23 mouse cellular contexts compared by ENCODE assay signal in genomic region chr12:40198019-40198418, GRCm38 (mm10). TPM values are rescaled to one million over a fixed set of nuclear protein-coding genes. Genes with fewer than 3 reads are reported as not detected.
A peak's percentile ranks its signal among the peaks of the same experiment; 100 is the strongest.
DNase-seq lines count a peak whose midpoint lies in the region; ATAC-seq and TF ChIP-seq lines count a peak whose summit lies in the region.
"Had no signal": no experiment of that assay in that cellular context is flagged by ENCODE, and none has a peak within 500 bp of the region (broad histone marks: within the 10 kb centered on the region; RNA-seq: fewer than 3 reads in every experiment).

No protein-coding gene starts in this region.

- H3K36me3 ChIP-seq in heart, embryonic 14.5 days (ENCODE audit: control insufficient read depth, insufficient read depth, low read length): peaks cover 24% of the 10 kb centered on the region

- peak overlapping the region; percentile 72 for H3K4me3 ChIP-seq in gastrocnemius, adult 2 months
- H3K4me3 ChIP-seq in heart, embryonic 14.5 days (ENCODE audit: control insufficient read depth in 1 of 2, insufficient read depth in 1 of 2, low read depth in 1 of 2, low read length in 2 of 2): peak overlapping the region; percentile 42 to 53
- H3K4me3 ChIP-seq: embryonic facial prominence, embryonic 15.5 days; hindbrain, embryonic 15.5 days; left cerebral cortex, adult 2 months; limb, embryonic 15.5 days; midbrain, embryonic 10.5 days had no signal

- peak overlapping the region; percentile 83 for H3K27ac ChIP-seq in gastrocnemius, adult 2 months
- H3K27ac ChIP-seq in heart, embryonic 14.5 days (replicated peaks in 1 of 2; ENCODE audit: control insufficient read depth in 1 of 2, insufficient read depth in 1 of 2, low read depth in 2 of 2, low read length in 2 of 2): peak overlapping the region; percentile 94 to 98
- H3K27ac ChIP-seq: embryonic facial prominence, embryonic 15.5 days; hindbrain, embryonic 15.5 days; kidney, postnatal 0 days; left cerebral cortex, adult 2 months; limb, embryonic 15.5 days; midbrain, embryonic 10.5 days had no signal

- ATAC-seq in heart, embryonic 14.5 days (ENCODE audit: insufficient number of reproducible peaks, insufficient read depth, low FRiP score, low read depth): no peak
- ATAC-seq: forebrain, embryonic 14.5 days; midbrain, embryonic 16.5 days had no signal

- no peaks in the 10 kb centered on the region for H3K9me3 ChIP-seq in heart, embryonic 14.5 days (ENCODE audit: control insufficient read depth, low read length)
- H3K9me3 ChIP-seq: embryonic facial prominence, embryonic 15.5 days; hindbrain, embryonic 15.5 days; limb, embryonic 15.5 days; midbrain, embryonic 10.5 days had no signal

- no peak for DNase-seq in gastrocnemius, adult 2 months
- no peak for DNase-seq in gastrocnemius, postnatal 4 days (ENCODE audit: low spot score in 2 of 2)
- DNase-seq in heart, adult 11 months: no peak
- DNase-seq in thymus, postnatal 14 days: peak; percentile 36
- no peak for DNase-seq in thymus, postnatal 0 days (ENCODE audit: low spot score)
- no peak for DNase-seq in left cerebral cortex, postnatal 4 days
- DNase-seq: cerebellum, adult 9-10 months; kidney, adult 2 months; layer of hippocampus, adult 9-11 months; lung, postnatal 10 days had no signal

- no peak for TF ChIP-seq CTCF in gastrocnemius, adult 2 months (IDR thresholded peaks at IDR 0.05)

- WGBS in heart, embryonic 14.5 days: 44% methylated on average over 5 of the region's 5 CpGs

- intact Hi-C loops in gastrocnemius, adult 2 months (cut with DNase I): no loop called here
- intact Hi-C loops in left cerebral cortex, postnatal 4 days (cut with DNase I): no loop called here

- H3K9ac ChIP-seq in heart, embryonic 14.5 days (ENCODE audit: low read length): peak overlapping the region; percentile 81
- H3K9ac ChIP-seq: embryonic facial prominence, embryonic 15.5 days; hindbrain, embryonic 15.5 days; limb, embryonic 15.5 days had no signal

- no peaks in the 10 kb centered on the region for H3K27me3 ChIP-seq in heart, embryonic 14.5 days (ENCODE audit: control insufficient read depth, insufficient read depth, low read length)
- H3K27me3 ChIP-seq: embryonic facial prominence, embryonic 15.5 days; hindbrain, embryonic 15.5 days; limb, embryonic 15.5 days had no signal

- H3K4me1 ChIP-seq in heart, embryonic 14.5 days (ENCODE audit: control insufficient read depth in 2 of 2, insufficient read depth in 2 of 2, low read length in 2 of 2): 0 out of 4 replicates have a peak, but pooled peaks cover 0 to 4% of the 10 kb centered on the region in 2 experiments
- H3K4me1 ChIP-seq: embryonic facial prominence, embryonic 15.5 days; hindbrain, embryonic 15.5 days; midbrain, embryonic 10.5 days had no signal

- peak overlapping the region; percentile 62 for H3K4me2 ChIP-seq in heart, embryonic 14.5 days (ENCODE audit: low read length)
- H3K4me2 ChIP-seq: embryonic facial prominence, embryonic 15.5 days; hindbrain, embryonic 15.5 days; limb, embryonic 15.5 days had no signal

RNA-seq across cellular contexts. Expression of gene Lsmem1, which starts 1.3 kb away (rescaled TPM):
- total RNA-seq in gastrocnemius, adult 2 months (2021): 10 to 100 TPM; 55.8 to 58.6 TPM
- 10 to 100 TPM; 30.7 to 34.1 TPM for total RNA-seq in gastrocnemius, postnatal 4 days (2021)
- polyA plus RNA-seq in heart, embryonic 14.5 days (2014; fragmentation: Nextera tagmentation; extraction: Ambion mirVana): 39.3 and 41.1 TPM in 2 replicates
- polyA plus RNA-seq in thymus, postnatal 0 days (2015; fragmentation: Nextera tagmentation; extraction: Ambion mirVana): 5.2 and 5.9 TPM in 2 replicates
- total RNA-seq in left cerebral cortex, postnatal 4 days (2021): under 1 TPM in 1 of 2 experiments, not detected in 1; 0.54 TPM
- total RNA-seq: adrenal gland, postnatal 14 days had no signal
- polyA plus RNA-seq: forebrain, embryonic 14.5 days; intestine, embryonic 14.5 days; large intestine, adult 2 months; midbrain, embryonic 10.5 days; midbrain, embryonic 16.5 days; stomach, embryonic 14.5 days had no signal

RNA-seq across cellular contexts. Expression of gene Ifrd1, which starts 50.3 kb away (rescaled TPM):
- total RNA-seq in gastrocnemius, adult 2 months (2021): 100 to 1,000 TPM; 106 to 137 TPM
- 100 to 1,000 TPM in 1 of 2 experiments, 10 to 100 TPM in 1; 81.3 to 107 TPM for total RNA-seq in gastrocnemius, postnatal 4 days (2021)
- 93.7 and 95.7 TPM in 2 replicates for polyA plus RNA-seq in heart, embryonic 14.5 days (2014; fragmentation: Nextera tagmentation; extraction: Ambion mirVana)
- 111 and 123 TPM in 2 replicates for polyA plus RNA-seq in thymus, postnatal 0 days (2015; fragmentation: Nextera tagmentation; extraction: Ambion mirVana)
- total RNA-seq in left cerebral cortex, postnatal 4 days (2021): 100 to 1,000 TPM; 112 to 125 TPM

Comparison
In these comparisons a context has a peak if more than half of its experiments do, and no peak if none do; other contexts are left out.
1. RNA of gene Lsmem1, which starts 1.3 kb away (total RNA-seq): 55.8 to 58.6 TPM in gastrocnemius, adult 2 months and 30.7 to 34.1 TPM in gastrocnemius, postnatal 4 days; 0.54 TPM in left cerebral cortex, postnatal 4 days; every median in the first group is over 10 times any median in the second.